Mouse (Mus musculus): ENCODE data around the gene Card19.

The Card19 gene

DNA sequence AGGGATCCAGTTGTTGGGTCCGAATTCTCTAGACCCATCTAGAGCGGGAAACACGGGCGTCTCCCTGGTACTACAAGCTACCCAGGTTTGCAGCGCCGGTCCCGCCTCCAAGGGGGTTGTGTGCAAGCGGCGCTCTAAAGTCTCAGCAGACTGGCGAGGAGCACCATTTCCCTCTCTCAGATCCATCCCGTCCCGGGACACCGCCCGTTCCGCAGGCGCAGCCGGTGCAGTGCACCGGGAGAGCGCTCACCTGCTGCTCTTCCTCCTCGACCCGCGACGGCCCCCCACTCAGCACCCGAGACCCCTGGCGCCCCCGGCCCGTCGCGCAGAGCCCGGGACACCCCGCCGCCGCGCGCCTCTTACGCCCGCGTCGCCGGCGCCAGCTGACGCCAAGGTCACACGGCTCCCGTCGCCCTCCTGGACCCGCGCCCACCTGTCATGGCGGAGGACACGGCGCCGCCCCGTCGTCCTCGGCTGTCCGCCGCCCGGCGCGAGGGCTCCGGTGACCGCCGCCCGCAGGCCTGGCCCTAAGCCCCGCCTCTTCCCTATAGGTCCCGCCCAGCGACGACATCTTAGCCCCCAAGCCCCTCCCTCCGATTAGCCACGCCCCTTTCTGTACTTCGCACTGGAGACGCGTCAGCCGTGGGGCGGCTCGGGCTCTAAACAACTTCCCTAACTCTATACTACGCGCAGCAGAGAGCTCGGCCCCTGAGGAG, at the start of gene Card19:
TSS of gene Card19 (minus strand) at position 534 of the 716 bp plus-strand sequence.
- peak; percentile 96 for DNase-seq (ENCODE audit: low spot score)

DNA sequence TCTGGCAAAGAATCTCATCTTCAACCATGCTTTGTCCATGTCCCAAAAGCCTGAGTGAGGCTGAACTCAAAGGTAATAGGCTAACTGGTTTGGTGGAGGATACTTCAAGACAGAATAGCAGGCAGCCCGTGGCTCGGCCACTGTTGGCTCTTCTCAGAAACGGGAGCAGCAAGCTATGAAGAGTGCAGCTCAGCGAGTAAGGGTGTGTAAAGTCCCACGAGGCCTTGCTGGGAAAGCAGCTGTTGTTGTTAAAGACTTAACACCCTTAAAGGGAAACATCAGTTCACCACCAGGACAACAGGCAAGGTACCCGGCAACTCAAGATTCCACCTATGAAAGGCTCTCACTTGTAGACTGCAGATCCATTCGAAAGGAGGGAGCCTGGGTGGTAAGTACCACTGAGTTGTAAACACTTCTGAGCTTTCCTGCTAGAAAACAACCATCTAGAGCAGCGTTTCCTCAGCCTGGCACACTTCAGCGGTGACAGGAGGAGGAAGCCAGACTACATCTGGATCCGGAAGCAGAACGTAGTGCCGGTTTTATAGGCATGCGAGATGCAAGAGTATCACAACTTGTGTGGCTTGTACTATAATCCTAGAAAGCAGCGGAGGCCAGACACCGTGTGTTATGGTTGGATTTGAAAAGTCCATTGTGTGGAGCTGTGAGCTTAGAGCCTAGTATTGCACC, 44.3 kb upstream of the Card19 start:
- no peak for DNase-seq (ENCODE audit: low spot score)

- no peak for DNase-seq (ENCODE audit: low spot score)
These were observed 42.0 kb upstream of the Card19 start for GRCm38 (mm10) chr13:49257819-49258313.

DNA sequence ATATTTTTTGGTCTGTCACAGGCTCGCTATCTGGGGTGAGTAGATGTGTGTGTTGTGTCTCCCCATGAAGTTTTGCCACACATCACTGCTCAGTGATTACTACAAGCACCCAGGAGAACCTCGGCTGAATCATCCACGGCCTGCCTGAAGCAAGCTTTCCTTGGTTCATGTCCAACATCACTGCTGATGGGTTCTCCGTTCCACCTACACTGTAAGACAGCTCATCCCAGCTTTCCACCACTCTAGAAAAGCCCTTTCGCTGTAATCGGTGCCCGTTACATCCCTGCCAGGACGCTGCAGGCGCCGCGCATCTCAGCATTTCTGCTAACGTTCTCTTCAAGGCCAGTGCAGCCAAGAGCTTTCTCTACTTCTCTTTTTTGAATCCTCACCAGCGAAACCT, 36.9 kb upstream of the Card19 start:
- DNase-seq (ENCODE audit: low spot score): no peak

DNA sequence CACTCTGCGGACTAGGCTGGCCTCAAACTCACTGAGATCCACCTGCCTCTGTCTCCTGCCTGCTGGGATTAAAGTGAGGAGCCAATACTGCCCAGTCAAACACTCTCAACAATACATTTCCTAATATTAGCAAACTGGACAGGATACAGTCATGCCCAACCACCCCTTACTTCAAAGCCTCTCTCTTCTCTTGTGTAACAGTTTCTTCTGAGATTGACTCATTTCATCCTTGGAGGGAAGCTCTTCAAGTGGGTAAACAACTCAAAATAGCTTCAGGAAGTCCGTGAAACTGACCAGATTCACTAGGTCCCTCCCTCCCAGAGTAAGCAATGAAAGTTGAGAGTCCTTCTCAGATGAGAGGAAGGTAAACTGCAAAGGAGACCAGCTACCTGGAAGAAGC, 36.3 kb upstream of the Card19 start:
- DNase-seq (ENCODE audit: low spot score): no peak

GRCm38 (mm10) chr13:49250716-49251517, 35.1 kb upstream of the Card19 start:
- no peak for DNase-seq (ENCODE audit: low spot score)

- no peak for DNase-seq (ENCODE audit: low spot score)
These were observed 33.8 kb upstream of the Card19 start for GRCm38 (mm10) chr13:49249634-49250033.

- no peak for DNase-seq (ENCODE audit: low spot score)
These were observed 33.1 kb upstream of the Card19 start for GRCm38 (mm10) chr13:49248923-49249322.

GRCm38 (mm10) chr13:49248467-49248862, 32.6 kb upstream of the Card19 start, which contains the start of gene Susd3:
Gene Susd3 (minus strand): TSS chr13:49248706.
- no peak for DNase-seq (ENCODE audit: low spot score)

DNA sequence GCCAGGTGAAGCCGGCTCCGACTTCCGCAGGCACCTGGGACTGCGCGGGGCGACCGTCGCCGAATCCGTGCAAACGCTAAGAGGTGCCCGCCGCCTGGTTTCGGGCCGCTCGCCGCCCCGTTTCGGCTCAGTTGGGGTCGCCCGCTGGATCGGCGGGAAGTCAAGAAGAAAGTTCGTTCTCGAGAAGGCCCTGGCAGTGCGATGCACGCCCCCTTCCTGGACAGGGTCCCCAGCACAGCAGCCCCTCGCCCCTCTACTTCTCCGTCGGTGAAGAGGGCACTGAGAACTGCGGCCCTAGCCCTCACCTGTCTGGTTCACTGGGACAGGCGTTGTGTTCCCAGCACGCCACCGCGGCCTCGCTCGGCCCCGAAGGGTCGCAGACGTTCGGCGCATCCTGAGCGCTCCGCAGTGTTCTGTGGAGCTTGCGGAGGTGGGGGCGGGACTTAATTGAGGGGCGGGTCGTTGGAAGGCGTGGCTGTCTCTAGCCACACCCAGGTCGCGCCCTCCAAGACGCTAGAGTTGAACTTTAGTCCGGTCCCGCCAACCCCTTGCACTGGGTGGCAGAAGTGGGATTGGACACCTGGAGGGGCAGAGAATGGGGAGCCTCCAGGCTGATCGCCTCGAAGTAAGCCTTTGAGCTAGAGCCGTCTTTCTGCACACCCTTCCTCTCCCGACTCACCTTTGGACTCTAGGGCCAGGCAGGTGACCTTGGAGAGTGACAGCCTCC, 32.1 kb upstream of the Card19 start:
- peak; percentile 70 for DNase-seq (ENCODE audit: low spot score)

GRCm38 (mm10) chr13:49247232-49247739, 31.4 kb upstream of the Card19 start:
- no peak for DNase-seq (ENCODE audit: low spot score)

DNA sequence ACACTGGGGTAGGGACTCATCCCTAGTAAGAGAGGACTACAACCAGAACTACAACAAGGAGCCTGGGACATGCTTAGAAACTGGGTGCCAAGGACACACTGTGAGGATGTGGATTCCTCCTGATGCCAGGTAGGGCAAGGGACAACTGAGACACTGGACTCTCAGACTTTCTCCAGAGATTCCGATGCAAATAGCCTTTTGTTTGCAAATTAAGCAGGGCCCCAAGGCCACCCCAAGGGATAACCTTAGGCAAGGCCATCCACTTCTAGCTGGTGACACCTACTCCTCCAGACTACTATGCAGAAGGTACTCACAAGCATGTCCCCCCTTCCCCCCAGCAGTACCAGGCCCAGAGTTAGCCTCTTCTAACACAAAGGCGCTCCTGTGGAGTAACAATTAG, 30.8 kb upstream of the Card19 start:
- DNase-seq (ENCODE audit: low spot score): no peak

DNA sequence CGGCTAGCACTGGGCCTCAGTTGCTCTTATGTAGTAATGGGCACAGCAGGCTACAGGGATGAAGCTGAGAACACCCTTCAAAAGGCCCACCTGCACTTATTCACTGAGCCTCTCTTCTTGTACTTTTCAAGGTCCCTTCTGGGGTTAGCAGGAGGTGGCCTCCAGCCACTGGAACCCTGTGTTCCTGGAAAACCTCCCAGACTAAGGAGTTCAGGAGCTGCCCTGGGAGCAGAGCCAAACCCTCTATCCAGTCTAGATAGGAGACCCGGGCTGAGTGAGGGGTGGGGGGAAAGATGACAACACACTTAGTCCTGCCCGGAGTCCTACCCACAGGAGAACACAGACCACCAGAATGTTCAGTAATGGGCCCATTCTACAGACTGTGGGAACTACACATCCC, 30.2 kb upstream of the Card19 start:
- DNase-seq (ENCODE audit: low spot score): no peak

- no peak for DNase-seq (ENCODE audit: low spot score)
These were observed 29.4 kb upstream of the Card19 start for GRCm38 (mm10) chr13:49245251-49245650.

DNA sequence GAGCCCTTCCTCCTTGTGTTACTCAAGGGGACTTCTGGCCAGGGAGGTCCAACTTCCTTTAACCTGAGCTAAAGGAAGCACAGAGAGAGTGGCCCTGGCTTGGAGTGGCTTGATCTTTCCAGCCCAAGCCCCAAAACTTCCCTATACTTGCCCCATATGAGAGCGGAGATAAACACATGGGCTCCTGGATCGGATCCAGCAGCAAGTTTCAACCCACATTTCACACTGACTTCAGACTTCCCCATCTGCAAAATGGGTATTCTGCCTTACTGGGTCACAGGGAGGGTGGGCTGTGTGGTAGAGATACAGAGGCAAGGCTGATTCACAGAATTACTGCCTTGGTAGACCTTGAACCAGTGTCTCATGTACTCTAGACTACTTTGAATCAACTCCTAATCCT, 27.7 kb upstream of the Card19 start:
- DNase-seq (ENCODE audit: low spot score): no peak

DNA sequence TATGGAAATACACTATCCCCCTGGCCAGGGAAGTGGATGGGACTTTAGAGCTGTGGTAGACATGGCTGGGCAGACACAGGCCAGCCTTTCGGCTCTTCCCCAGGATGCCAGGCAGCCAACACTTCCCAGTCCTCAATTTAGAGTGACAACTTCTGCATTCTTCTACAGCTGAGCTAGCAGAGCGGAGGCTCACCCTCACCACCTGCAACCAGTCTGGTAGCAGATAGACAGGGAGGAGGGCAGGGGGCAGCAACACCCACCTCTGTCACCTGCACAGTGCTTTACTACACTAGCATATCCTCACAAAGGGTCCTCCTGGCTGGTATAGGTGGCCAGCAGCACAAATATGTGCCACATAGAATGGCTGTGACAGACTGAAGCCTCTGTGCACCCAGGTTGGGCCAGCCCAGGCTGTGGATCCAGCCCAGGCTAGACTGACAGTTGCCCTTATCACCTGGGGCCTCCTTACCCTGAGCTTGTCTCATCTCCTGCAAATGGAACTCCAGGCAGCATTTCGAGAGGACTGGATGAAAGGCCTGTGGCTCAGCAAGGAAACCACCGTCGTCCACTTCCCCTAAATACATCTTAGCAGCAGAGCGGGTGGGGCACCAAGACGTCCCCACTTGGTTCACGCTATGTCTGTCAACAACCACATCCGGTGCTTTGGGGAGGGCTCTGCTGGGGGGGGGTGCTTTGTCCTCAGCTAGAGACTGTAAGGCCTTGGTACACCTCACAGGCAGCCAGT, 26.7 kb upstream of the Card19 start:
- DNase-seq (ENCODE audit: low spot score): no peak

- DNase-seq (ENCODE audit: low spot score): no peak
These were observed 22.9 kb upstream of the Card19 start for GRCm38 (mm10) chr13:49238737-49239136.

DNA sequence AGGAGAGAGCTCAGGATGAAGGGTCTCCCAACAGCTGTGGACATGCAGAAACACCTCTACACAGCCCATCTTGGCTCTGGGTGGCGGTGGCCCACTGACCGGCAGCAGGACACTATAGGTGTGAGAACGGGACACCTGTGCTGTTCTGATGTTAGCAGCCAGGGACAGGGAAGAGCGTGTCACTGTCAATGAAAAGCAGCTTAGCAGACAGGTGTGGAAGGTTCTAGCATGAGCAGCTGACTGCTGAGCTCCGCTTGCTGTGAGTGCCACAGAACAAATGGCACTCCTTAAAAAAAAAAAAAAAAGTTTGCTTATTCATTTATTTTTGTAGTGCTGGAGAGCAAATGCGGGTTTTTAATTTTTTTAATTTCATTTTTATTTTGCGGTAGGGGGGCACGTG, 21.8 kb upstream of the Card19 start:
- DNase-seq (ENCODE audit: low spot score): no peak

DNA sequence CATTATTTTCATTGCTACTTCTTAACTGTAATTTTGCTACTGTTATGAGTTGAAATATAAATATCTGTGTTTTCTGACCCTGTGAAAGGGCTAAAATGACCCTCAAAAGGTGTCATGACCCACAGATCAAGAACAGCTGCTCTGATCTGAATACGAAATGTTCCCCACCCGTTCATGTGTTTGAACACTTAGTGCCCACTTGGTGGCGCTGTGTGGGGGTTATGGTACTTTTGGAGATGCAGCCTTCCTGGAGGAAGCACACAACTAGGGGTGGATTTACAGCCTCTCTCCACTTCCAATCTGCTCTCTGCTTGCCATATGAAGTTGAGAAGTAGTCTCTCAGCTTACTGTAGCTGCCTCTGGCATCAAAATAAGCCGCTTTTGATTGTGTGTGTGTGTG, 18.9 kb upstream of the Card19 start:
- DNase-seq (ENCODE audit: low spot score): no peak

DNA sequence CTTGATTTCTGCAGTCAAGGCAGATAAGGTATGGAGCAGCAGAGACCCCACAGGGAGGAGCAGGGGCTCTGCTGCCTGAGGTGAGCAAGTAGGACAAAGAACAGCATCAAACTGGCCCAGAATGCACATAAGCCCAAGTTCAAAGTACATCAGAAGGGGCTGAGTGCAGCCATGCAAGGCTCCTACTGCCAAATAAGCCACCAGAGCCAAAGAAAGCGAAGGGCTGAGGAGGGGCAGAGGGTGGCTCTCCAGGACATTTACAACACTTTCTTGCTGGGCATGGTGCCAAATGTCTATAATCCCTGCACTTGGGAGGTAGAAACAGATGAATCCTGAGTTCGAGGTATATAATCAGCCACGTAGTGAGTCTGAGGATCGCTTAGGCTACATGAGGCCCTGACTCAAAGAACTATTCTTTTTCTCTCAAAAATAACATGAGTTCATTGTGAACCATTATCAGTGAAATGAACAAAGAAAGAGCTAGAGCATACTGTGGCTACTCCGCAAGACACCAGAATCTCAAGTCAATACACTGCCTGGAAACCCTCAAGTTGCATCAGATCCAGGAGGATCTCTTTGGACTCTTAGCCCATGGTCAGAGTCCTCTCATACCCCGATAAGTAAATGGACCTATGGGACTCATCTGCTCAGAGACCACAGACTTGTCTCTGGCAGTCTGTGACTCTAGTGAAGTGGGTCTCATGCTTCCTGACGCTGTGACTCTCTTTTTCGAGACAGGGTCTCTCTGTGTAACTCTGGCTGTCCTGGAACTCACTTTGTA, 18.1 kb upstream of the Card19 start:
- DNase-seq (ENCODE audit: low spot score): no peak
